Mouse (Mus musculus): Measurements from ENCODE around the gene Sec61g.

DNA sequence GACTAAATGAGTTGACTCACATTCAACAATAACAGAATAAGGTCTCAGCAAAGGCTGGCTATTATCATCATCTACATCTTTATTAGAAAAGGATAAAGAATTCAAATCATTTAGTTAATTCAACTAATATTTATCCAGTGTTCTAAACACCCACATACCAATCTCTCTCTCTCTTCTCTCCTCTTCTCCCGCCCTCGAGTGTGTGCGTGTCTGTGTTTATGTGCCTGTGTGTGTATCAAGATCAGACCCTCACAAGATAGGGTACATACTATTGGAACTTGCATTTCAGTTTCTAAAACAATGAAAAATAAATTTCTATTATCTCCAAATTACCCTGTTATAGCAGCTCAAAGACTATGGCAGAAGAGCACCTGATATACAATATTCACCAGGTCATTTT lies 5.5 kb downstream of the Sec61g start:
- no peak for TF ChIP-seq CTCF (IDR thresholded peaks at IDR 0.05; ENCODE audit: extremely low read depth, insufficient read length, insufficient replicate concordance, low read depth, low read length)
- TF ChIP-seq POLR2A (IDR thresholded peaks at IDR 0.05; ENCODE audit: low read depth, low read length), result no peak

Measured in small intestine, adult 2 months (tissue).